Comparison of ENCODE assay signal across 8 mouse cellular contexts in the genomic region with DNA sequence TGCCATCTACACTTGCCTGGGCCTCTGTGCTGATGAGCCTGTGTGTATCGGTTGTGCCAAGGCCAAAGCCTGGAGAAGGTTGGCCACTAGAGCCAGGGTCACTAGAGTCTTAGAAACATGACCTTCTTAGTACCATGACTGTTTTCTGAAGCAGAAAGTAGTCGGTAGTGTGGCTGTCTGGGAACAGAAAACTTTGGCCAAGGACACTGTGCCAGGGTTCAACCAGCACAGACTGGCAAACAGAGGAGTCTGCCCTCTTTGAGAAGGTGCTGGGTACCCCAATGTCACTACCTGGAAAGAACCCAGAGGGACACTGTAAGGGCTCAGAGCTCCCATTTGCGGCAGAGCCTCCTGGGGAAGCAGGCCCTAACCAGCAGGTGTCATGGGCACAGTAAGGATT. TPM values are rescaled to one million over a fixed set of nuclear protein-coding genes. Genes with fewer than 3 reads are reported as not detected.
DNase-seq lines count a peak whose midpoint lies in the region; ATAC-seq and TF ChIP-seq lines count a peak whose summit lies in the region.

No protein-coding gene starts in this region.

- H3K9me3 ChIP-seq in midbrain, embryonic 10.5 days (replicated peaks): no peaks in the 10 kb centered on the region
- no peaks in the 10 kb centered on the region for H3K9me3 ChIP-seq in midbrain, embryonic 16.5 days (replicated peaks; ENCODE audit: control insufficient read depth, low read length, poor library complexity, severe bottlenecking)
- no peaks in the 10 kb centered on the region for H3K9me3 ChIP-seq in forebrain, embryonic 12.5 days
- H3K9me3 ChIP-seq in kidney, postnatal 0 days (replicated peaks; ENCODE audit: low read length): no peaks in the 10 kb centered on the region
- no peaks in the 10 kb centered on the region for H3K9me3 ChIP-seq in neural tube, embryonic 15.5 days (replicated peaks)

- no peak for DNase-seq in midbrain, embryonic 10.5 days (ENCODE audit: low spot score)
- no peak for DNase-seq in kidney, postnatal 0 days (ENCODE audit: low spot score)
- DNase-seq in layer of hippocampus, adult 8-10 months (ENCODE audit: low spot score in 2 of 2): no peak
- no peak for DNase-seq in yolk sac, embryonic 10.5 days (ENCODE audit: low spot score)
- DNase-seq in cerebellum, postnatal 14 days: no peak

- peak overlapping the region; percentile 59 for H3K4me3 ChIP-seq in midbrain, embryonic 10.5 days
- no peak overlapping the region for H3K4me3 ChIP-seq in midbrain, embryonic 16.5 days (ENCODE audit: low read depth, low read length)
- H3K4me3 ChIP-seq in forebrain, embryonic 12.5 days (replicated peaks): no peak overlapping the region
- no peak overlapping the region for H3K4me3 ChIP-seq in kidney, postnatal 0 days (replicated peaks; ENCODE audit: low read depth, low read length)
- no peak overlapping the region for H3K4me3 ChIP-seq in neural tube, embryonic 15.5 days (replicated peaks)

- H3K27ac ChIP-seq in midbrain, embryonic 10.5 days (replicated peaks): peak overlapping the region; percentile 88
- no peak overlapping the region for H3K27ac ChIP-seq in midbrain, embryonic 16.5 days (ENCODE audit: low read length)
- H3K27ac ChIP-seq in forebrain, embryonic 12.5 days: no peak overlapping the region
- peak overlapping the region; percentile 94 for H3K27ac ChIP-seq in kidney, postnatal 0 days
- peak overlapping the region; percentile 54; the same call in 1 of the 2 replicates for H3K27ac ChIP-seq in neural tube, embryonic 15.5 days (replicated peaks)

- no peak overlapping the region for H3K4me2 ChIP-seq in midbrain, embryonic 16.5 days (ENCODE audit: low read length)
- peak overlapping the region; percentile 74 for H3K4me2 ChIP-seq in forebrain, embryonic 12.5 days
- H3K4me2 ChIP-seq in kidney, postnatal 0 days (ENCODE audit: low read length): peak overlapping the region; percentile 54; the same call in 1 of the 2 replicates
- H3K4me2 ChIP-seq in neural tube, embryonic 15.5 days: peak overlapping the region; percentile 92

- peaks cover 48% of the 10 kb centered on the region for H3K27me3 ChIP-seq in midbrain, embryonic 10.5 days (ENCODE audit: low read depth, poor library complexity, severe bottlenecking)
- peaks cover 2% of the 10 kb centered on the region; the same call in 1 of the 2 replicates for H3K27me3 ChIP-seq in midbrain, embryonic 16.5 days (ENCODE audit: control insufficient read depth, insufficient read depth, low read depth, low read length)
- peaks cover 8% of the 10 kb centered on the region; the same call in 1 of the 2 replicates for H3K27me3 ChIP-seq in forebrain, embryonic 12.5 days
- no peaks in the 10 kb centered on the region for H3K27me3 ChIP-seq in kidney, postnatal 0 days (ENCODE audit: insufficient read depth, low read length)
- H3K27me3 ChIP-seq in neural tube, embryonic 15.5 days (replicated peaks): peaks cover 4% of the 10 kb centered on the region; the same call in 1 of the 2 replicates

- H3K4me1 ChIP-seq in midbrain, embryonic 10.5 days: peaks cover 27% of the 10 kb centered on the region
- H3K4me1 ChIP-seq in midbrain, embryonic 16.5 days (ENCODE audit: control insufficient read depth, insufficient read depth, low read length): peaks cover 7% of the 10 kb centered on the region
- H3K4me1 ChIP-seq in forebrain, embryonic 12.5 days: peaks cover 19% of the 10 kb centered on the region
- H3K4me1 ChIP-seq in kidney, postnatal 0 days (replicated peaks; ENCODE audit: insufficient read depth, low read length): peaks cover 25% of the 10 kb centered on the region
- H3K4me1 ChIP-seq in neural tube, embryonic 15.5 days: peaks cover 28% of the 10 kb centered on the region

- ATAC-seq in midbrain, embryonic 16.5 days: no peak
- no peak for ATAC-seq in forebrain, embryonic 12.5 days (ENCODE audit: low FRiP score)
- no peak for ATAC-seq in kidney, postnatal 0 days (replicated peaks; ENCODE audit: low FRiP score, low read depth)
- ATAC-seq in neural tube, embryonic 15.5 days (ENCODE audit: low FRiP score): no peak

- WGBS in midbrain, embryonic 10.5 days: 59% methylated on average over 3 of the region's 3 CpGs
- WGBS in midbrain, embryonic 16.5 days: 59% methylated on average over 3 of the region's 3 CpGs
- 64% methylated on average over 3 of the region's 3 CpGs for WGBS in forebrain, embryonic 12.5 days
- WGBS in kidney, postnatal 0 days: 23% methylated on average over 3 of the region's 3 CpGs
- whole genome bisulfite sequencing in neural tube, embryonic 15.5 days: 49% methylated on average over 3 of the region's 3 CpGs

- no peak overlapping the region for H3K9ac ChIP-seq in midbrain, embryonic 16.5 days (ENCODE audit: low read depth, low read length)
- H3K9ac ChIP-seq in forebrain, embryonic 12.5 days: peak overlapping the region; percentile 58; the same call in 1 of the 2 replicates
- H3K9ac ChIP-seq in kidney, postnatal 0 days (ENCODE audit: low read depth, low read length): peak overlapping the region; percentile 55; the same call in 1 of the 2 replicates
- H3K9ac ChIP-seq in neural tube, embryonic 15.5 days (replicated peaks): no peak overlapping the region

- TF ChIP-seq CTCF in kidney, postnatal 0 days (IDR thresholded peaks at IDR 0.05; ENCODE audit: low read depth): no peak

- H3K36me3 ChIP-seq in midbrain, embryonic 10.5 days: no peaks in the 10 kb centered on the region
- H3K36me3 ChIP-seq in midbrain, embryonic 16.5 days (ENCODE audit: control insufficient read depth, insufficient read depth, low read length): no peaks in the 10 kb centered on the region
- H3K36me3 ChIP-seq in forebrain, embryonic 12.5 days (replicated peaks): no peaks in the 10 kb centered on the region
- no peaks in the 10 kb centered on the region for H3K36me3 ChIP-seq in kidney, postnatal 0 days (ENCODE audit: insufficient read depth, low read length)
- no peaks in the 10 kb centered on the region for H3K36me3 ChIP-seq in neural tube, embryonic 15.5 days

RNA-seq across cellular contexts. Expression of a gene that starts 22.6 kb away (rescaled TPM):
- polyA plus RNA-seq in midbrain, embryonic 10.5 days (2016; fragmentation: Nextera tagmentation; extraction: Ambion mirVana): not detected in 2 replicates
- not detected in 2 replicates for polyA plus RNA-seq in midbrain, embryonic 16.5 days (2015; fragmentation: Nextera tagmentation; extraction: Ambion mirVana)
- not detected in 2 replicates for polyA plus RNA-seq in forebrain, embryonic 12.5 days (2016; fragmentation: Nextera tagmentation; extraction: Ambion mirVana)
- polyA plus RNA-seq in kidney, postnatal 0 days (2015; fragmentation: Nextera tagmentation; extraction: Ambion mirVana): 0.07 TPM in 1 of 2 replicates, not detected in the other
- 0.05 TPM in 2 replicates for polyA plus RNA-seq in neural tube, embryonic 15.5 days (2015; fragmentation: Nextera tagmentation; extraction: Ambion mirVana)
- not detected for total RNA-seq in layer of hippocampus, adult 8-10 months (2022)

RNA-seq across cellular contexts. Expression of a gene that starts 27.6 kb away (rescaled TPM):
- polyA plus RNA-seq in midbrain, embryonic 10.5 days (2016; fragmentation: Nextera tagmentation; extraction: Ambion mirVana): 18.5 and 21.9 TPM in 2 replicates
- 2.2 TPM in 2 replicates for polyA plus RNA-seq in midbrain, embryonic 16.5 days (2015; fragmentation: Nextera tagmentation; extraction: Ambion mirVana)
- polyA plus RNA-seq in forebrain, embryonic 12.5 days (2016; fragmentation: Nextera tagmentation; extraction: Ambion mirVana): 10.0 and 13.4 TPM in 2 replicates
- 305 and 333 TPM in 2 replicates for polyA plus RNA-seq in kidney, postnatal 0 days (2015; fragmentation: Nextera tagmentation; extraction: Ambion mirVana)
- 2.2 and 297 TPM in 2 replicates for polyA plus RNA-seq in neural tube, embryonic 15.5 days (2015; fragmentation: Nextera tagmentation; extraction: Ambion mirVana)
- under 1 TPM in 3 of 4 experiments, not detected in 1; 0.22 to 0.56 (median 0.43) TPM for total RNA-seq in layer of hippocampus, adult 8-10 months (2022)

RNA-seq across cellular contexts. Expression of a gene that starts 36.5 kb away (rescaled TPM):
- polyA plus RNA-seq in midbrain, embryonic 10.5 days (2016; fragmentation: Nextera tagmentation; extraction: Ambion mirVana): 0.07 and 0.20 TPM in 2 replicates
- polyA plus RNA-seq in midbrain, embryonic 16.5 days (2015; fragmentation: Nextera tagmentation; extraction: Ambion mirVana): 0.25 and 0.51 TPM in 2 replicates
- polyA plus RNA-seq in forebrain, embryonic 12.5 days (2016; fragmentation: Nextera tagmentation; extraction: Ambion mirVana): 0.08 and 0.15 TPM in 2 replicates
- 0.08 and 0.29 TPM in 2 replicates for polyA plus RNA-seq in kidney, postnatal 0 days (2015; fragmentation: Nextera tagmentation; extraction: Ambion mirVana)
- polyA plus RNA-seq in neural tube, embryonic 15.5 days (2015; fragmentation: Nextera tagmentation; extraction: Ambion mirVana): 0.23 and 0.27 TPM in 2 replicates
- total RNA-seq in layer of hippocampus, adult 8-10 months (2022): under 1 TPM in 3 of 4 experiments, not detected in 1; 0.18 to 0.41 (median 0.21) TPM

RNA-seq across cellular contexts. Expression of a gene that starts 51.3 kb away (rescaled TPM):
- polyA plus RNA-seq in midbrain, embryonic 10.5 days (2016; fragmentation: Nextera tagmentation; extraction: Ambion mirVana): 11.4 and 21.0 TPM in 2 replicates
- 3.8 and 5.1 TPM in 2 replicates for polyA plus RNA-seq in midbrain, embryonic 16.5 days (2015; fragmentation: Nextera tagmentation; extraction: Ambion mirVana)
- 9.4 and 13.6 TPM in 2 replicates for polyA plus RNA-seq in forebrain, embryonic 12.5 days (2016; fragmentation: Nextera tagmentation; extraction: Ambion mirVana)
- 252 and 256 TPM in 2 replicates for polyA plus RNA-seq in kidney, postnatal 0 days (2015; fragmentation: Nextera tagmentation; extraction: Ambion mirVana)
- 1.9 and 300 TPM in 2 replicates for polyA plus RNA-seq in neural tube, embryonic 15.5 days (2015; fragmentation: Nextera tagmentation; extraction: Ambion mirVana)
- 1 to 10 TPM in 2 of 4 experiments, under 1 TPM in 1, not detected in 1; 0.23 to 2.4 (median 2.3) TPM for total RNA-seq in layer of hippocampus, adult 8-10 months (2022)

RNA-seq across cellular contexts. Expression of a gene that starts 52.1 kb away (rescaled TPM):
- not detected in 2 replicates for polyA plus RNA-seq in midbrain, embryonic 10.5 days (2016; fragmentation: Nextera tagmentation; extraction: Ambion mirVana)
- not detected in 2 replicates for polyA plus RNA-seq in midbrain, embryonic 16.5 days (2015; fragmentation: Nextera tagmentation; extraction: Ambion mirVana)
- polyA plus RNA-seq in forebrain, embryonic 12.5 days (2016; fragmentation: Nextera tagmentation; extraction: Ambion mirVana): not detected in 2 replicates
- polyA plus RNA-seq in kidney, postnatal 0 days (2015; fragmentation: Nextera tagmentation; extraction: Ambion mirVana): 0.46 and 0.93 TPM in 2 replicates
- 2.8 and 3.4 TPM in 2 replicates for polyA plus RNA-seq in neural tube, embryonic 15.5 days (2015; fragmentation: Nextera tagmentation; extraction: Ambion mirVana)
- not detected for total RNA-seq in layer of hippocampus, adult 8-10 months (2022)

Comparison
In these comparisons a context has a peak if more than half of its experiments do, and no peak if none do; other contexts are left out.
1. H3K27ac ChIP-seq: peak in midbrain, embryonic 10.5 days (single experiment), kidney, postnatal 0 days (single experiment) and neural tube, embryonic 15.5 days (single experiment); none in midbrain, embryonic 16.5 days (single experiment) and forebrain, embryonic 12.5 days (single experiment).
2. H3K9ac ChIP-seq: peak in forebrain, embryonic 12.5 days (single experiment) and kidney, postnatal 0 days (single experiment); none in midbrain, embryonic 16.5 days (single experiment) and neural tube, embryonic 15.5 days (single experiment).